Mouse (Mus musculus) midbrain, embryonic 16.5 days (tissue): ENCODE measurements around the gene Rad51b. TPM values are rescaled to one million over a fixed set of nuclear protein-coding genes. Genes with fewer than 3 reads are reported as not detected.
A peak's percentile ranks its signal among the peaks of the same experiment; 100 is the strongest.

ENCODE experiments used
- ATAC-seq: fragments of 200-750 bp; cut with Nextera tagmentation; 2 replicates; pipeline ENCODE4 v1.8.0; 2017; ENCODE audit warnings: moderate TSS enrichment
- H3K27ac ChIP-seq: fragments of 300-500 bp; sonication (generic); 2 replicates; pipeline ENCODE4 v1.5.1; 2014; ENCODE audit warnings: mild to moderate bottlenecking, low read length, mixed read lengths
- H3K27me3 ChIP-seq: fragments of 300-500 bp; sonication (generic); 2 replicates; pipeline ENCODE4 v1.6.1; 2014; ENCODE audit warnings: low read depth, low read length, mixed read lengths; ENCODE audit not compliant: control insufficient read depth, insufficient read depth
- H3K36me3 ChIP-seq: fragments of 300-500 bp; sonication (generic); 2 replicates; pipeline ENCODE4 v1.6.1; 2014; ENCODE audit warnings: mild to moderate bottlenecking, low read length, moderate library complexity, mixed read lengths; ENCODE audit not compliant: control insufficient read depth, insufficient read depth
- H3K4me1 ChIP-seq: fragments of 300-500 bp; sonication (generic); 2 replicates; pipeline ENCODE4 v1.6.1; 2014; ENCODE audit warnings: mild to moderate bottlenecking, low read length, mixed read lengths; ENCODE audit not compliant: control insufficient read depth, insufficient read depth
- H3K4me2 ChIP-seq: fragments of 300-500 bp; sonication (generic); 2 replicates; pipeline ENCODE4 v1.6.1; 2014; ENCODE audit warnings: mild to moderate bottlenecking, low read length, mixed read lengths
- H3K4me3 ChIP-seq: fragments of 300-500 bp; sonication (generic); 2 replicates; pipeline ENCODE4 v1.5.1; 2014; ENCODE audit warnings: low read depth, mild to moderate bottlenecking, low read length, moderate library complexity, mixed read lengths
- H3K9ac ChIP-seq: fragments of 300-500 bp; sonication (generic); 2 replicates; pipeline ENCODE4 v1.6.1; 2014; ENCODE audit warnings: low read depth, low read length, mixed read lengths
- H3K9me3 ChIP-seq: fragments of 300-500 bp; sonication (generic); replicated peaks from 2 replicates; pipeline ENCODE4 v1.6.1; 2014; ENCODE audit warnings: mild to moderate bottlenecking, low read length, mixed read lengths; ENCODE audit not compliant: control insufficient read depth, poor library complexity, severe bottlenecking
- WGBS: fragments of 180-500 bp; shearing (Covaris S2); extraction: QIAGEN DNeasy Blood & Tissue Kit; methylation state at CpG from one replicate; pipeline ENCODE4 v1.1.7; 2014; 5-methylcytosine and 5-hydroxymethylcytosine counted together
- polyA plus RNA-seq: library from polyadenylated mRNA; unstranded; fragments of >200 nt; fragmentation: Nextera tagmentation; extraction: Ambion mirVana; gene quantifications from 2 replicates; pipeline ENCODE4 v1.2.1, GENCODE M21; 2015

The Rad51b gene
- polyA plus RNA-seq, 1 experiment from 2014 or later: 1.5 TPM

DNA sequence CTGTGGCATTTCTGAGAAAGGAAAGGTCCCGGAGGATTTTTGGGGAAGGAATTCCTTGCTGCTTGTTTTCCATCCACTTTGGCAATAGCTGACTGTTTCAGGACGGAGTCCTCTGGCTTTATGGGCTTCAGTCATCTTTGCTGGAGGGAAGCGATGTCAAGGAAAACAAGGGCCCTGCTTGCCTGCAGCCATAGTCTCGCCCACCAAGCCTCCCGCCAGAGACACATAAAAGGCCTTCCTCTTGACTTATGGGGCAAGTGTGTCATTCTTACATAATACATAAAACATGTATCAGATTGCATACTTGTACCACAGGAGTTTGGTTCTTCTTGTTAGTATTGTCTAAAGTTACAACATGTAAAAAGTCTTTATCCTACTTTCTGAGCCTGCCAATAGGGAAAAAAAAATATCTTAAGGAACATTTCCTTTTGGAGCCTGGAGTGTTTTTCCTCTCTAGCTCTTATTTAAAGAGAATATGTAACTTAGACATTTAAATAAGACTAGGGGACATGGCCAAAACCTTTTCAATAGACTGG lies 49.2 kb downstream of the Rad51b start:
- H3K27me3 ChIP-seq: no peaks in the 10 kb centered on the region
- no peaks in the 10 kb centered on the region for H3K4me1 ChIP-seq
- no peak overlapping the region for H3K4me3 ChIP-seq
- 82% methylated on average over 5 of the region's 5 CpGs for WGBS
- no peaks in the 10 kb centered on the region for H3K36me3 ChIP-seq
- H3K4me2 ChIP-seq: no peak overlapping the region
- H3K27ac ChIP-seq: no peak overlapping the region
- no peaks in the 10 kb centered on the region for H3K9me3 ChIP-seq
- no peak for ATAC-seq
- no peak overlapping the region for H3K9ac ChIP-seq

DNA sequence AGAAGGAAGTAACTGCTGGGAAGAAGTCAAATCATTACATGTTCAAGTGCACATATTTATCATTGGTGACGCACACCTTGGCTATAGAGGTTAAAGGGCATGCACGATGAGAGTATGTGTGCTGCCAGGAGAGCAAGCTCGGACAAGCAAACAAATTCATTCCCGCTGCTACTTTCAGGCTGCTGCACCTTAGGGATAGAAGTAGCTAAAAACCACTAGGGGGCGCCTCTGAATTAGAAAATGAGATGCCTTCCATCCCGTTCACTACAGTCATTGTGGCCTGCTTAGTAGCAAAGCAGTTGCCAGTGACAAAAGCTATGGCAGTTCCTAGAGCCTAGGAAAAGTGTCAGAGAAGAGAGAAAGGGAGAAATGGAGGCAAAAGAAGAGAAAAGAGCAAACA lies 50.6 kb downstream of the Rad51b start:
- H3K9ac ChIP-seq: no peak overlapping the region
- H3K4me1 ChIP-seq: peaks cover 3% of the 10 kb centered on the region; the same call in 1 of the 2 replicates
- no peak overlapping the region for H3K4me3 ChIP-seq
- H3K27me3 ChIP-seq: no peaks in the 10 kb centered on the region
- no peaks in the 10 kb centered on the region for H3K36me3 ChIP-seq
- WGBS: 7% methylated on average over 6 of the region's 6 CpGs
- no peak overlapping the region for H3K4me2 ChIP-seq
- H3K9me3 ChIP-seq: no peaks in the 10 kb centered on the region
- H3K27ac ChIP-seq: no peak overlapping the region
- ATAC-seq: peak; percentile 62; the same call in 1 of the 2 replicates

DNA sequence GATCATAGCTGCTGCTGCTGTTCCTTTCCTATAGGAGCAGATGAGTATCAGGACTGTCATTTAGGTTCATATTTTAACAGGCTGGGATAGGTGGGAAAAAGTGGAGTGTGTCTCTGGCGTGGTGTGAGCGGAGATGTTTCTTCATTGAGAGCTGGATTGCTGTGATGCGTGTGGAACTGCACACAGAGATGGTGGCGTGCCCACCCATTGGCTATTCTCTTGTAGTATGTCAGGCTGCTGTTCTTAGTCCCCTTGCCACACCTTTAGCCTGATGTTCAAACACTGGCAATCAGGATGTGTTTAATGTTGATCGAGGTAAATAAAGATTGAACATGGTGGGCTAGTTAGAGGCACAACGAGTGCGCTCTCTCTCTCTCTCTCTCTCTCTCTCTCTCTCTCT lies 54.4 kb downstream of the Rad51b start:
- 94% methylated on average over 7 of the region's 7 CpGs for WGBS
- Histone ChIP-seq H3K4me2 (no peak overlapping the region), H3K36me3 (no peaks in the 10 kb centered on the region), H3K4me1 (peaks cover 11% of the 10 kb centered on the region), H3K9me3 (no peaks in the 10 kb centered on the region), H3K4me3 (no peak overlapping the region), H3K9ac (no peak overlapping the region), H3K27me3 (no peaks in the 10 kb centered on the region), H3K27ac (no peak overlapping the region)
- ATAC-seq: no peak

DNA sequence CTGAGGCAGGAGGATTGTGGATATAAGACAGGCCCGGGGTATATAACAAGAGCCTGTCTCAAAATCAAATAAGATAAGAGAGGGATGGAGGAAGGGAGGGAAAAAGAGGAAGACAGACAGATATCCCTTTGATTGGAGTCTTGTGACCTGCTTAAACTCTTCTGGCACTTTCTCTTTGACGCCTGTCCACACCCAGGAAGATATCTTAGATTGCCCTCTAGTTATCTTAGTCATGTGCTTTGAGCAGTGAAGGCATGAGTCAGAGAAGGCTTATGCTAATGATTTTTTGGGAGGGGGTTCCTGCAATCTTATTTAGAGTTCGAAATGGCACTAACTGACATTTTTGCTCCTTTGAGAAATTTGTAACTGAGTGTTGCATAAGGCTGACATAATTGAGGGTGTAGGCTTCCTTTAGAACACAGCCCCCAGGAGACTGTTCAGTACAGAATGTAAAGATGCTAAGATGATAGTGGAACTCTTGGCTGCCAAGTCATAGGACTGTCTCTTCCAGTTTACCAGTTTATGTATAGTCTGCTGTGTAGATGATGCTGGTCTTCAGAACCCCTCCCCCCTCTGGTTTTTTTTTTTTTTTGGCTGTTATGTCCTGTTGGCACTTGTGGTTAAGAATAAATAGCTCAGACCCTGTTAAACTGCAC lies 55.1 kb downstream of the Rad51b start:
- Histone ChIP-seq H3K4me1 (peaks cover 11% of the 10 kb centered on the region), H3K36me3 (no peaks in the 10 kb centered on the region), H3K9ac (no peak overlapping the region), H3K4me2 (no peak overlapping the region), H3K27me3 (no peaks in the 10 kb centered on the region), H3K9me3 (no peaks in the 10 kb centered on the region), H3K27ac (no peak overlapping the region), H3K4me3 (no peak overlapping the region)
- WGBS: 76% methylated on average over 3 of the region's 3 CpGs
- ATAC-seq: no peak

DNA sequence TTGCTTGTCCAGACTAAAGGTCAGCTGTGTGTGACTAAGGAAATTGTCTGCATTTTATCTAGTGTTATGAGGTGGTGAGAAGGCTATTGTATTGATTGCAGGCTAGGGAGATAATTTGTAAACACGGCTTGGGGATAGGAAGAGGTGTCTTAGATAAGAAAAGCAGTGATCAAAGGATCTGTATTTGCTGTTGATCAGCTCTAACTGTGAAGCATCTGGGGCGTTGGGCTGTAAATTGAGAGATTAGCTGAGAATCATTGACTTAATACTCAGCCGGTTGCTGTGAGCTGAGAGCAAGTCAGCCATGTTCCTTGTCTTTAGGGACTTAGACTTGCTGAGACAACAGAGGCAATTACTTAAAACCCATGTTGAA lies 55.6 kb downstream of the Rad51b start:
- 6% methylated on average over 3 of the region's 3 CpGs for WGBS
- H3K36me3 ChIP-seq: no peaks in the 10 kb centered on the region
- no peak overlapping the region for H3K9ac ChIP-seq
- no peak for ATAC-seq
- no peak overlapping the region for H3K4me3 ChIP-seq
- peaks cover 11% of the 10 kb centered on the region for H3K4me1 ChIP-seq
- peak overlapping the region; percentile 29; the same call in 1 of the 2 replicates for H3K27ac ChIP-seq
- no peak overlapping the region for H3K4me2 ChIP-seq
- H3K27me3 ChIP-seq: no peaks in the 10 kb centered on the region
- H3K9me3 ChIP-seq: no peaks in the 10 kb centered on the region

DNA sequence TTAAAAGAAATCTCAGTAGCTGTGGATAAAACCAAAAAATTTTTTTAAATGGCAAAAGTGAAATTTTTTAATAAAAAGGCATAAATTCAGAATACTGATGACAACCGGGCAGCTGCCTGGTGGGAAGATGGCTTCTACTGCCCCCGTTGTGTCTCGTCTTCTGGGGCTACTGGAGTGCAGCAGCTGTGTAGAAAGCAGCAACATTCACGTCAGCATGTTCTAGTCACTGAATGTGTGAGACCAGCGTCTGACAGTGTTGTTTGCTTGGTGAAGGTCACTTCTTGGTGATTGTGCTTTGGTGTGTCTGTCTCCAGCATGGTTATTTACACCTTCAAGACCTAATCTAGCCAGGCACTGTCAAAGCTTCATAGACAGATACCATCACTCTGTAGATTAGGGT lies 56.3 kb downstream of the Rad51b start:
- H3K27me3 ChIP-seq: no peaks in the 10 kb centered on the region
- peaks cover 11% of the 10 kb centered on the region for H3K4me1 ChIP-seq
- no peak for ATAC-seq
- H3K9me3 ChIP-seq: no peaks in the 10 kb centered on the region
- no peak overlapping the region for H3K4me2 ChIP-seq
- WGBS: 54% methylated on average over 5 of the region's 5 CpGs
- no peak overlapping the region for H3K4me3 ChIP-seq
- H3K9ac ChIP-seq: no peak overlapping the region
- no peaks in the 10 kb centered on the region for H3K36me3 ChIP-seq
- no peak overlapping the region for H3K27ac ChIP-seq

DNA sequence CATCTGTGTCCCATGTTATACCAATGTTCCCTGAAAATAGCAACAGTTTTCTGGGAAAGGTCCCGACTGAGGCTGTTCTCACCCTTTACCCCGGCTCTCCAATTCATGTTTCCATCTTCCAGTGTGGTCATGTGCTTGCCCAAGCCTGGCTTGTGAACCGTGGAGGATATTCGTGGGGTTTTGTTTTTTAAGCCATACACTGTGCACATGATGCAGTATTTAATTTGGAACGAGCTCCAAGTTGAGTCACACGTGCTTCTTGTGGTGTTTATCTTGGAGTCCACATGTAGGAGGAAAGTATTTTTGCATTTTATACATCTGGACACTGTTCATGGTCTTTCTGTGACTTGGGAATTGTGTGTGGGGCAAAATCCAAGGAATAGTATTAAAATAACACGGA lies 57.5 kb downstream of the Rad51b start:
- H3K9ac ChIP-seq: no peak overlapping the region

DNA sequence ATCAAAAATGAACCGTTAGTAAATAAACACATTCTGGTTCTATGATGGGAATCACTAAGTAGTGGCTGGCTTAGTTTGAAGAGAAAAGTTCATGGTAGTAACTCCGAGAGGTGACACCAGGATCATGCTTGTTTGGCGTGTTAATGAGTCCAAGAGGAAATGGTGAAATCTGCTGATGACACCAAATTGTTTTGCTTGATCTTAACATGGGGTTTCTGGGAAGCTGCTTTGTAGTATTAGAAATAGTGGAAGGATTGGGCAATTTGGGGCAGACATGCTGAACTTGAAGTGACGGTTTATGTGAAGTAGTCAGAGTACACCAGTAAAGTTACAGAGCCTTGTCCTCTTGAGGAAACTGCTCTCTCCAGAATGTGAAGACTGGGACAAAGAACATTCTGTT lies 59.1 kb downstream of the Rad51b start:
- Histone ChIP-seq H3K9me3 (no peaks in the 10 kb centered on the region), H3K4me3 (no peak overlapping the region), H3K27me3 (no peaks in the 10 kb centered on the region), H3K36me3 (no peaks in the 10 kb centered on the region), H3K4me1 (peaks cover 11% of the 10 kb centered on the region), H3K4me2 (no peak overlapping the region), H3K27ac (no peak overlapping the region), H3K9ac (no peak overlapping the region)
- WGBS: 85% methylated on average over 4 of the region's 4 CpGs
- ATAC-seq: no peak

More for the DNA sequence above, 57.5 kb downstream of the Rad51b start:
- Histone ChIP-seq H3K9me3 (no peaks in the 10 kb centered on the region), H3K4me1 (peaks cover 11% of the 10 kb centered on the region), H3K36me3 (no peaks in the 10 kb centered on the region), H3K27ac (no peak overlapping the region), H3K4me3 (no peak overlapping the region), H3K4me2 (no peak overlapping the region), H3K27me3 (no peaks in the 10 kb centered on the region)
- no peak for ATAC-seq
- 81% methylated on average over 7 of the region's 7 CpGs for WGBS

DNA sequence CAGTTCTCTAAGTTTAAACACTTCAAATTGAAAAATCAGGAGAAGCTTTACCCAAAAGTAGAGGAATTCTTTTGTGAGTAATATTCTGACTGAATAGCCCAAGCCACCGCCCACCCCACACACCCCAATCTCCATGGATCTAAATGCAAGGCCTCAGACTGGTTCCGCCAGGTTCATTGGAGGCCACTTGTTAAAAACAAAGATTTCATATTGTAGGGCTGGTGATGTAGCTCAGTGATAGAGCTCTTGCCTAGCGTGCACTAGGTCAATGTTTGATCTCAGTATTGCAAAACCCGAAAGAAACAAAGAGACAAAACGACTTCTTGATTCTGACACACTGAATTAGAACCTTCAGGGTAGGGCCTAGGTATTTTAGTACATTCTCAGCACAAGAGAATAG lies 60.5 kb downstream of the Rad51b start:
- no peak overlapping the region for H3K27ac ChIP-seq
- ATAC-seq: no peak
- H3K4me3 ChIP-seq: no peak overlapping the region
- no peaks in the 10 kb centered on the region for H3K27me3 ChIP-seq
- H3K9me3 ChIP-seq: no peaks in the 10 kb centered on the region
- 81% methylated on average over 5 of the region's 5 CpGs for WGBS
- no peaks in the 10 kb centered on the region for H3K36me3 ChIP-seq
- no peak overlapping the region for H3K9ac ChIP-seq
- H3K4me1 ChIP-seq: peaks cover 9% of the 10 kb centered on the region
- H3K4me2 ChIP-seq: no peak overlapping the region
